Mouse (Mus musculus) induced T-regulatory cell, adult 2 months (primary cell): ENCODE data around the gene Asic3.

Experiments
- DNase-seq: peaks from one replicate; pipeline ENCODE4 v3.0.0-alpha.2; 2012; ENCODE audit warnings: low read depth

Gene Asic3

GRCm38 (mm10) chr5:24423129-24424003 is 10.2 kb downstream of the Asic3 start, which contains the start of the genes Cdk5 and Slc4a2:
Cdk5 (minus strand) TSS chr5:24423530.
Slc4a2 (plus strand) TSS chr5:24423837.
- DNase-seq: peak; percentile 98

DNA sequence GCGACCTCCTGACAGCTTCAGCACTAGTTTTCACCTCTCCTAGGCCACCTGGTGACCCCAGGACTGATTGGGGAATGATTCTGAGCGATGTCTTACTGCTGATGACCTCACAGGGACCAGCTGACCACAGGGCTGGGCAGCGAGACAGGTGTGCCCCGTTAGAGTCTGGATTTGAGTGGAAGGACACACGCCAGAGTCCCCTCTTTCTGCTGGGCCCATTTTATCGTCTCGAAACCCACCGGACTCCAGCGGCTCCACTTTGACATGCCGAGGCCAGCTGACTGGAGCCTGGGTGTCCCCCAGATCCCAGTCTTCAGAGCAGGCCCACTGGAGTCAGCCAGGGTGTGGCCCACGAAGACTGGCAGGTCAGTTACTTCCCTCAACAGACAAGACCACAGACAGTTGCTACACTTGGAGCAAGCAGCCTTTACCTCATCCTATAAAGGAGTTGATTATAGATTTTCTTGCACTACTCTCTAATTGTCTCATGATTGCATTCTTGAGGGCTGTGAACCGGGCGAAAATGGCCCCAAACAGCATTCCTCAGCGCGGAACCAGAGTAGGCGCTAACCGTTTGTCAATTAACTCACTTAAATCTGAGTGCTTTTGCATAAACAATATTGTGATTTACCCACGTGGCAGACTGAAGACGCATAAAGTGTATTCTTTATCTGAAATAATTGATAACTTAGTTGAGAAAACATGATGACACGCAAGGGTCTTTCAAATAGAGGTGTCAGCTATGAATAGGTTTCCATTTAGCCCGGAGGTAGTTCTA is 11.0 kb downstream of the Asic3 start:
- DNase-seq: no peak

DNA sequence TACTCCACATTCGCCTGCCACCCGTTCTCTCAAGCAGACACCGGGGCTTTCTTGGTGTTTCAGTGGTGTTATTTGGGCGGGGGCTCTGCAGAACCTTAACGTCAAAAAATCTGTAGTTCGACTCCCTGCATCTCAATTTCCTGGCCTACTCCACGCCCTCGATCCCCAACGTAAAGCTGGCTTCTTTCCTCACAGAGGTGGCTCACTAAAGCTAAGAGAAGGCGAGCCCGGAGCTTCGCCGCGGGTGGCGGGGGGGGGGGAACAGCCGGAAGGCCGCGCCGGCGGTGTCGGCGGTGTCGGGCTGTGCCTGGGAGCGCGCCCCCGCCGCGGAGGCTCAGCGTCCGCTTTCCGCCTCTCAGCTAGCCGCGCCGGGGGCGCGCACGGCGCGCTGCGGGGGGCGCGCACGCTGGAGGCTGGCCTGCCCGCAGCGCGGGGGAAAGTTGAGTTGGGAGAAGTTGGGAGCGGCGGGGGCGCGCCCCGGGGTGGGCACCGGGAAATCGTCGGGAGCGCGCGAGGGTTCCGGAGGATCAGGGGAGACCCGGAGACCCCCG is 11.7 kb downstream of the Asic3 start:
- DNase-seq: peak; percentile 94

GRCm38 (mm10) chr5:24425421-24426036 is 12.3 kb downstream of the Asic3 start:
- no peak for DNase-seq

DNA sequence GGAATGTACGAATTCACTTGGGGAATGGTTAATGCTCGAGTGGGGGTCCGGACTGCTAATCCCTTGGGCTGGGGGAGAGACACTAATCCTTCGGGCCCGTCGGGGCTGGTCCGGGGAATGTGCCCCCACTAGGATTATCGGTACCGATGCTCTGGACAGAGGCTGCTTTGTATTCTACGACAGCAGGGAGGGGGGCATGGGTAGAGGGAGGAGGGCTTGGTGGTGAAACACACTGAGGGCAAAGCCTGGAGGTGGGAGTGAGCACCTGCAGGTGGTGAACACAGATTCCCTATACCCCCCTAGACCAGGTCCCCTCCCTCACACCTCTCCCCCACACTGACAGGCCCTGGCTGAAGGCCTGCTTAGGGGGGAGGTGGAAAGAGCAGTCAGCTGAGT is 12.8 kb downstream of the Asic3 start:
- peak; percentile 18 for DNase-seq

- DNase-seq: no peak
Observed at GRCm38 (mm10) chr5:24426556-24427284, 13.5 kb downstream of the Asic3 start.

DNA sequence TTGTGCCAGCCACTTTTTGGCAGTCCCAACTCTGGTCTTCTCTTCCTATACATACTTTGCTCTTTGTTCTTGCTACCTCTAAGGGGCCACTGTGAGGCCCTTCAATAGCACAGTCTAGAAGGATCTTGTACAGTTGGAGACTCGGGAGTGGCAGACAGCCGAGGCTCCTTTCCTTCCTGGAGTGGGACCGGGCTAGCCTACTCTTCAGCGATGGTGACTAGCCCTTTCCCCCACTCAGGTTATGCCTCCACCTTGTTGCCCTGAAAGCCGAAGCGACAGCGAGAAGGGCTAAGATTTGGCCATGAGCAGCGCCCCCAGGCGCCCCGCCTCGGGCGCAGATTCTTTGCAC is 14.1 kb downstream of the Asic3 start:
- no peak for DNase-seq

- DNase-seq: no peak
Observed at GRCm38 (mm10) chr5:24427981-24428402, 14.8 kb downstream of the Asic3 start.

- DNase-seq: no peak
Observed at GRCm38 (mm10) chr5:24428596-24428995, 15.4 kb downstream of the Asic3 start.

DNA sequence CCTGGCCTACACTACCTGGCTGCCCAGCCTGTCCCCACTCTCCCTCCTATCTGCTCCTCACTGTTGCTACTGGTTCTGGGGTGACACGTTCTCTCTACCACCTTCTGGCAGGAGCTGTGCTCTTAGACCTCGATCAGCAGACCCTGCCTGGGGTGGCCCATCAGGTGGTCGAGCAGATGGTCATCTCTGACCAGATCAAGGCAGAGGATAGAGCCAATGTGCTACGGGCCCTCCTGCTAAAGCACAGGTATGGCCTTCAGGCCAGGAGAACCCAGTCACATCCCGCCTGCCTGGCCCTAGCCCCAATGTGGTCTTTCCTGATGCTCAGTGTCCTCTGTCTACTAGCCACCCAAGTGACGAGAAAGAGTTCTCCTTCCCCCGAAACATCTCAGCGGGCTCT is 20.8 kb downstream of the Asic3 start:
- no peak for DNase-seq

- DNase-seq: no peak
Observed at GRCm38 (mm10) chr5:24441187-24441586, 28.0 kb downstream of the Asic3 start.

DNA sequence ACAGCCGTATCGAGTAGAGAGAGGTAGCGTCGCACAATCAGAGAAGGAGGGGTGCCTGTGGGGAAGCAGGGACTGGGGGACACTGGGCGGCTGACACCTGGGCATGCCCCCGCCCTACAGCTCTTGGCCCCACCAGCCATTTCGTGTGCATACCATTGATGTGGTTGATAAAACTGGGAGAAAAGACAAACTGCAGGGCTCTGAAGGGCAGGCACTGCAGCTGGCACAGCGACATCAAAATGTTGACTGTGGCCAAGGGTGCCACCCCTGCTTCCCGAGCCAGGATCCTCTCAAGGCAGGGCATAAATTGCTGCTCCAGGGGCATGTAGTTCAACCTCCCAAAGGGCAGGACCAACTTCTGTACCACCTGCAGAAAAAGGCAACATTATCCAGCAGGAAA is 28.8 kb downstream of the Asic3 start:
- no peak for DNase-seq

- no peak for DNase-seq
Observed at GRCm38 (mm10) chr5:24443204-24443603, 30.0 kb downstream of the Asic3 start.

GRCm38 (mm10) chr5:24443927-24444326 is 30.7 kb downstream of the Asic3 start:
- no peak for DNase-seq

DNA sequence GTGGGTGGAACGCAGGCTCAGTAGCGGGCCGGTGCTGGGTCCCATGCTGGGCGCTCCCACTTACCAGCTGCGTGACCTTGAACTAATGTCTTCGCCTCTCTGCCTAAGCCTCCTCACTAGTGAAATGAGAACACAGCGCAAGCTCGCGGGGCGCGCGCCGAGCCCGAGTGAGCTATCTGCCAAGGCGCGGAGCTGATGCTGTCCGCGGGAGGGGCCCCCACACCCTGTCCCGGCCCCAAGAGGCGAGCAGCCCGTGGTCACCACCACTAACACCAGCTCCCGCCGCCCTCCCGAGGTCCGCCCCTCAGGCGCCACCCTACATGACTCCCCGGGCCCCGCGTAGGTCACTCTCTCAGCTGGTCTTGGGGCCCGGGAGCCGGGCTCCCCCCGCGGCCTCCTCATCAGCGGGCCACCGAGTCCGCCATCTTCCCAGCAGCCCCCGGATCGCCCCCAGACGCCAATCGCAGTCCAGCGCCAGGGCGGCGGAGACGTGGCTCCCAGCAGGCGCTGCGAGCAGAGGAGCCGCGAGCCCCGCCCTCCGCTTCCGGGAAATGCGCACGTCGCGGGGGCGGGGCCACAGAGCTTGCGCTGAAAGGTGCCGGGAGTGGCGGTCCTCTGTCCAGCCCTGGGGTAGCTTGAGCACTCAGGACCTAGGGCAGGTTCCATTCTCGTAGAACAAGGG is 31.7 kb downstream of the Asic3 start, which contains the start of gene Fastk:
Fastk (minus strand) TSS at position 542 of the 682 bp plus-strand sequence.
- peak; percentile 96 for DNase-seq

DNA sequence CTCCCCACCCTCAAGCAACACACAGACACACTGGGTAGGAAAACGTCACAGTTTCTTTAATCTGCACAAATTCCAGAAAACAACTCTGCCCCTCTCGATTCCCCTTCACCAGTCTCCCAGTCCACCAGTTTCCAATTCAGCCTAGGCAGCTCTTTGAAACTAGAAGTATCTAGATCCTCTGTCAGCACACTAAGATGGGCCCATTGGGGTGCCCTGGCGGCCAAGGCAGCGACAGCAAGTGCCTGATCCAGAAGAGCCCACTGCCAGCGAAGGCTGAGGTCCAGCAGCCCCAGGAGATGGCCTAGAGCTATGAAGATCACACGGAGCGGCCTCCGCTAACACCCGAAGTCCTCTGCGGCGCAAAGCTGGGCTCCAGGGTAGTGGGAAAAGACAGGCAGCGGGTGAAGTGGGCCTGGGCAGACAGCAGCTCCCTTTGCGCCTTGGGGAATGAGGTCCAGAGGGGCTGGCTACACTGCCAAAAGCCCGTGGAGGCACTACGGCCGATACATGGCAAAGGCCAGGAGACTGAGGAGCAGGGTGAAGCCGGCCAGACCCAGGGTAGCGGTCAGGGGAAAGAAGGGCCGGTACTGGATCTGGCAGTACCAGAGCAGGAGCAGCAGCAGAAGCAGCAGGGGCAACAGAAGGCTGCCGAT is 32.4 kb downstream of the Asic3 start:
- no peak for DNase-seq

- no peak for DNase-seq
Observed at GRCm38 (mm10) chr5:24446630-24447029, 33.4 kb downstream of the Asic3 start.

- peak; percentile 92 for DNase-seq
Observed at GRCm38 (mm10) chr5:24447624-24448298, 34.6 kb downstream of the Asic3 start, which contains the start of gene Tmub1. Tmub1 (minus strand) TSS chr5:24447854.

DNA sequence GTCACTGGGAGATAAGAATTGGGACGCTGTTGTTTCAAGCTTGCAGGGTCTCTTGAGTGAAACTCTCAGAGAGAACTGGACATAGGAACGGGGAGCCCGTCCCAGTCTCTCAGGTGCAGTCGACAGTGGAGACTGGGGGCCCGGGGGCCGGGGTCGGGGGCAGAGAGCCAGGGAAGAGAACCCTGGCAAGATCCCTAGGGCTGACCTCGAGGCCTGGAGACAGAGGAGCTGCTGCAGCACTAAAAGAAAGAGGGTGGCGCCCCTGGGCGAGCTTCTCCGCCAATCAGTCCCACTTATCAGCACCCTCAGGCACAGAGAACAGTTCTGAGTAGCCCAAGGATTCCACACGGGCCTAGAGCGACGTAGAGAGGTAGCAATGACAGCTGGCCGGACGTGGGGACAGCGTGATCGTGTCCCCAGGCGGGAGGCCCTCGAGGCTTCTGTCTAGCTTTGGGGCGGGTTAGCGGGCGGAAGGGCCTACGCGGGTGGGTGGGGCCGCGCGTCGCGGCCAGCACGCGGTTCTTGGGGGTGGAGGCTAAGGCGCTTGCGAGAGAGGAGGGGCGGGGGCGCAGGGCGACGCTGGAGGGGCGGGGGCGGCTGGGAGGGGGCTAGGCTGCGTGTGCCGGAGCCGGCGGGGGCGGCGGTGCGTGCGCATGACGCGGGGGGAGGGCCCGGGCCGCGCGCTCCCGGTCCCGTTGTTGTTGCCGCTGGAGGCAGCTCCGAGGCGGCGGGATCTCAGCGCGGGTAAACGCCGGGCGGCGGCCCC is 38.3 kb downstream of the Asic3 start:
- DNase-seq: peak; percentile 92
